Mouse (Mus musculus): ENCODE measurements at regions not wholly inside any gene's neighbourhood (a gene's known extent, or its start where the extent isn't known, plus 50 kb on each side); places are given as distances from the start of the nearest gene placed in this dataset.

DNA sequence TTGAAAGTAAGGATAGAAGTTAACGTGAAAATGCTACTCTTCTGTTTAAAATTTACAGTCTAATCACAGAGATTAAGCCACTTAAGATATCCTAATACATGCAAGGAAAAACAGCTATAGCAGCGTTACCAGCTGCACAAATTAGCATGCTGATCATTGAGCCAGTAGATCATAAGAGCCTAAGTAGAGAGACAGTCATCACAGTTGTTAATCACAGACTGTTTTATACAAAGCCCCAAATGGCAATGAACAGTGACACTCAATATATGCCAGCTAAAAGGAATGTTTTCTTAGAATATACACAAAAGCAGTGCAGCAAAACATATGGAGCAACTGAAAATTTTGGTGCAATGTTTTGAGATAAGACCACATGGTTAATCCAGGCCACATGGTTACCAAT is 64.7 kb upstream of the Ppp1r3a start:
- no peak for DNase-seq (ENCODE audit: low read depth, low spot score)

DNA sequence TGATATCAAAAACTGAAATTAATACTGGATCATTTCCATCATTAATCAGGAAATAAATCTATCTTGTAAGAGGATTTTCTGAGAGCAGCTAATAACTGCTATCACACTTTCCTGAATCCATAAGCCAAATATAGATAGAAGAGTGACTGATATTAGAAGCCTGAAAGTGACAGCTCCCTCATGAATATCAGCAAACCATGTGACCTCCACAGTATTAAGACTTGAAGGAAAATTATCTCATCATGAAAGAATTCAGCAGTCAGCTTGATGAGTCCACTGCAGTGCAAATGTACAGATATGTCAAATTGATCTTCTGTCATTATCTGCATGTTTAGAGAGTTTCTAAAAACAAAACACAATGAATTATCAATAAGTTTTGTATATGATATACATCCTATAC is 69.7 kb upstream of the Ppp1r3a start:
- no peak for DNase-seq (ENCODE audit: low read depth, low spot score)

GRCm38 (mm10) chr6:14838910-14839309 is 62.2 kb upstream of the Foxp2 start:
- DNase-seq (ENCODE audit: low read depth, low spot score): peak; percentile 3
